Mouse (Mus musculus) layer of hippocampus, postnatal 14 days (tissue): Measurements from ENCODE around the gene Psmb10. TPM values are rescaled to one million over a fixed set of nuclear protein-coding genes. Genes with fewer than 3 reads are reported as not detected.
"Not testable (repeated sequence)": the region's sequence is repeated elsewhere in the genome, so short reads cannot be mapped to it uniquely, and the experiment has no call there.

Experiments used
- DNase-seq, 2 experiments: peaks; one replicate each; pipeline ENCODE4 v3.0.0; 2021 to 2022; ENCODE audit warnings: low spot score in 2 of 2, mixed read lengths in 1 of 2
- long read RNA-seq, 2 experiments: library from polyadenylated mRNA; stranded (forward); transcript quantifications; one replicate each; pipeline ENCODE4 v2.0.0; 2021
- total RNA-seq, 2 experiments: library from RNA; stranded (reverse); gene quantifications; 2 replicates each; pipeline ENCODE4 v1.2.3; 2021

The Psmb10 gene
- 10 to 100 TPM; 62.8 to 71.5 TPM for total RNA-seq
- long read RNA-seq, experiment 1, transcript Psmb10-201 (8 exons, 1,311 nt) = major isoform, 13 of 34 reads
- long read RNA-seq, experiment 1, partial matches to known transcripts = 14 of 34 reads
- long read RNA-seq, experiment 1, other reads (novel, unspliced or antisense) = 2 of 34 reads
- long read RNA-seq, experiment 2, transcript Psmb10-205 (4 exons, 554 nt) = minor isoform, 8 of 67 reads
- long read RNA-seq, experiment 2, transcript Psmb10-201 (8 exons, 1,311 nt) = major isoform, 32 of 67 reads
- long read RNA-seq, experiment 2, partial matches to known transcripts = 23 of 67 reads
- long read RNA-seq, experiment 2, other reads (novel, unspliced or antisense) = 1 of 67 reads

DNA sequence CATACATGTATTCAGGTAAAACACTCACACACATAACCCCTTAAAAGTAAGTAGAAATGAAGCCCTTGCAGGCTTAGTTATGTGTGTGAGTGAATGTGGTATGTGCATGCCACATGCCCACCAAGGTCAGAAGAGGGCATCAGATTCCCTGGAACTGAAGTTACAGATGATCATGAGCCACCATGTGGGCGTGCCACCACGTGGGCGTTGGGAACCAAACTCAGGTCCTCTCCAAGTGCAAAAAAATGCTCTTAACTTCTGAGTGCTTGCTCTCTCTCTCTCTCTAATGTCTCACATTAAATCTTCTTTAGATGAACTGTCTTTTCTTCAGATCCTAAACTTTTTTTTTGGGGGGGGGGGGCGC lies at the start of gene Psmb10:
Psmb10 (minus strand) TSS at position 139 of the 364 bp plus-strand sequence.
- no peak for DNase-seq

DNA sequence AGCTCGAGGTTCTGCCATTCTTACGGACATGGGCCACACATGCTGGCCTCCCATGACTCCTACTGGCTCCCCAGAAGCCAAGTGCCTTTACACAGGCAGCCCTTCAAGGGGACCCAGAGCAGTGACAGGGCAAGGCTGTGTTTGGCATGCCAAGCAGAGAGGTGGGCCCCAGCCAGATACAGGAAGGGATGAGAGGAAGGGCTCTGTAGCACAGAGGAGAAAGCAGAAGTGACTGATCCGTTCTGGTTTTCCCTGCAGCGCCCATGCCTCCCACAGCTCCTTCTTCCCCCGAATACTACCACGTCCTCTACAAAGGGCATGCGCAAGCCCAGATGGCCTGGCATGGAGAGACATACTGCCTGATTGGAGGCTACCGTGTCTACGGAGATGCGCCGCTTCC lies 45.2 kb upstream of the Psmb10 start:
- not testable (repeated sequence) for DNase-seq

DNA sequence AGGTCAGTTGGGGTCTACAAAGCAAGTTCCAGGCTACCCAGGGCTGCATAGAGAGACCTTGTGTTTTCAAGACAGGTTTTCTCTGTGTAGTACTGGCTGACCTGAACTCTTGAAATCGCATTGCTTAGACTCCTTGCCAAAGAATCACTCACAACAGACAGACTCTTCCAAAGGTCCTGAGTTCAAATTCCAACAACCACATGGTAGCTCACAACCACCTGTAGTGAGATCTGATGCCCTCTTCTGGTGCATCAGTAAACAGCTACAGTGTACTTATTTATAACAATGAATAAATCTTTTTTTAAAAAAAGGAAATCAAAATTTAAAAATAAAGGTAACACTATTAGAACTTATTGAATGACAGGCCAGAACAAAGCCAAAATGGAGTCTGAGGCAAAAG lies 42.9 kb upstream of the Psmb10 start:
- DNase-seq = no peak

DNA sequence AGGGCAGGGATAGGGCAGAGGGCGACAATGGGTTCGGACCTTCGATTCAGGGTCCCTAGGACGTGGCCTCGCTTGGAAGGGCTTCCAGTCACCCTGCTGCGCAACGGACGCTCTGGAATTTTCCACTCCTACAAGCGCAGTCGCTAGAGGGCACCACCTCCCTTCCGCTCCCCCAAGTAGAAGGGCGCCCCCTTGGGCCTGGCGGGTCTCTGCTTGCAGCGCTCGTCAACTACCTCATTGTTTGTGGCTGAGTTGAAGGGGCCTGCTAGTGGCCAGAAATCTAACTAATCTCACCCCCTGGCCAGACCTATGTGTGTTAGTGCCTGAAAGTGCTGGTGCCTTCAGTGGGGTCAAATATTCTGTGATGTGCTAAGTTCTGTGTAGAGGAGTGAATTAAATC lies 41.1 kb upstream of the Psmb10 start, which contains the start of gene Dpep3:
Dpep3 (minus strand) TSS at position 105 of the 400 bp plus-strand sequence.
- DNase-seq = no peak

DNA sequence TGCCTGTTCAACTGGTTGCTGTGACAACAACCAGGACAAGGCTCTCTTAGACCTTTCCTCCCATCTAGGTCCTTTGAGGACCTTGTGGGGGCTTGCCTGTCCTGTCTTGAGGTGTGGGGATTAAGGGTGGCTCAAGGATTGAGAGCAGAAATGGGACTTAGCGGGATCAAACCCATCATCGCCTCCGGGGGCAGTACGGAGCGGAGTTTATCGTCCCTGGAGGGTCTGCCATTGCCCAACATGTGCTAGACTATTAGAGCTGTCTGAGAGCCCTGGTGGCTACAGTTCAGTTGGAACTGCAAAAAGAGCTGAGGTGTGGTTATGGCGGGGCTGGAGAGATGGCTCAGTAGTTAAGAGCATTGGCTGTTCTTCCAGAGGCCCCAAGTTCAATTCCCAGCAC lies 37.1 kb upstream of the Psmb10 start:
- DNase-seq = no peak

DNA sequence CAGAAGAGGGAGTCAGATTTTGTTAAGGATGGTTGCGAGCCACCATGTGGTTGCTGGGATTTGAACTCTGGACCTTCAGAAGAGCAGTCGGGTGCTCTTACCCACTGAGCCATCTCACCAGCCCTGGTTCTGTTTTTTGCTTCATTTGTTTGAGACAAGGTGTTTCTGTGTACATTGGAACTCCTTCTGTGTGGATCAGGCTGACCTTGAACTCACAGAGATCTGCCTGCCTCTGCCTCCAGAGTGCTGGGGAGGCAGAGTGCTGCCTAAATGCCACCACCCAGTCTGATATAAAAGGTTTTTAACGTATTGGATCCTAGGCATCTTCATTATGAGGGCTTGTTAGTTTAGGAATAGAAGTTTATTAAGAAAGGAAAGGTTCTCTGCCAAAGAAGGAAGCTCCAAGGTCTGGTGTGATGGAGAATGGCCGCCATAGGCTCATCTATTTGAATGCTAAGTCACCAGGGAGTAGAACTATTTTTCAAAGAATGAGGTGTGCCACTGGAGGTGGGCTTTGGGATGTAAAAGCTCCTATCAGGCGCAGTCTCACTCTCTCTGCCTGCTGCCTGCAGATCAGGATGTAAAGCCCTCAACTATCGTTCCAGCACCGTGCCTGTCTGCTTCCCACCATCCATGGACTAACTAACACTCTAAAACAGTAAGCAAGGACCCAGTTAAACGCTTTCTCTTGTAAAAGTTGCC lies 32.9 kb upstream of the Psmb10 start:
- DNase-seq = no peak

DNA sequence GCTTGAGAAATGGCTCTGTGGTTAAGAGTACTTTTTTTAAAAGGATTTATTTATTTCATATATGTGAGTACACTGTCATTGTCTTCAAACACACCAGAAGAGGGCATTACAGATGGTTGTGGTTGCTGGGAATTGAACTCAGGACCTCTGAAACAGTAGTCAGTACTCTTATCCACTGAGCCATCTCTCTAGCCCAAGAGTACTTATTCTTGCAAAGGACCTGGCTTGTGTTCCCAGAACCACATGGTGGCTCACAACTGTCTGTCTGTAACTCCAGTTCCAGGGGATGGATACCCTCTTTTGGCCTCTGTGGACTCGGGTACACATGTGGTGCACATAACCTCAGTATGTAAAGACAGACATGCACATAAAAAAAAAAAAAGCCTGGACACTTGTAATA lies 31.1 kb upstream of the Psmb10 start:
- DNase-seq = no peak

DNA sequence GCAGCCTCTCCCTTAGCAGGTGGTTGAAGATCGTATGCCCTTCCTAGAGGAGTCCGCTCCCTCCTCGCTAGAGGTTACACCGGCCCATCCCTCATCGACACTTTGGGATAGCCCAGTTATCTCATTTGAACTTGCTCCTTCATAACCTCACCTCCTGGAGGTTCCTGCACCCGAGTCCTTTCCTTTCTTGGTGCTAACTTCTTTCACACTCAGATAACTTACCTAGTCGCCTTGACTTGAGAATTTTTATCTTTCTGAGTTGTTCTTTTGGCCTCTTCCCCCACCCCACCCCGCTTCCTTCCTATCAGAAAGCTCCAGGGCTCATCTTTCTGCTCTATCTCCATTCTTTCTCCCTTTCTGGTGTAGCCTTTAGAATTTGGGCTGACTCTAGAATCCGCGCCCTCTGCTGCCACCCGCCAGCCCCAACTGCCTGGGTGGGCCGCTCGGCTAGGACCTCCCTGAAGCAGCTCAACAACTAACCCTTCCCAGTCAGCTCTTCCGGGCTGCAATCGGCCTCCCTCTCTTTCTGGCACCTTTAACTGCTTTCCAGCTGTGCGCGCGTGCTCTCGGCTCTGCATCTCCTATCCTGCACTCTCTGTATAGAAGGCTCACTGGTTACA lies 28.6 kb upstream of the Psmb10 start:
- DNase-seq = no peak

DNA sequence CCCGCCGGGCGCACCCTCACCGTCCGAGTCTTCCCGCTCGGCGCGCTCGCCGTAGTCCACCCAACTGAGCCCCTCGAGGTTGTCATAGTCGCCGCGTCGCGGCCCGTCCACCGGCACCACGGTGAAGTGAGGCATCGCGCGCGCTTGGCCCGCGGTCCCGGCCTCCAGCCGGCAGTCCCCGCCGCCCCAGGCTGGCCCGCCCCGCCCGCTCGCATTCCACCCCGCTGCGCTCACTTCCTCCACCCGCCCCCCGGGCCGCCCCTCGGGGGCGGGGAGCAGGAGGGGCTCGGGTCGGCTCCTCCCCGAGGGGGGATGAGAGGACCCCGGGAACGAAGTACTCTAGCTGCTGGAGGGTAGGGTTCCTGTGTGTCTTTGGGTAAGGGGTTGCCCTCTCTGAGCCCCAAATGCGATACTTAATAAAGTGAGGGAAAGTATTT lies 27.7 kb upstream of the Psmb10 start, which contains the start of gene Slc12a4:
Slc12a4 (minus strand) TSS at position 193 of the 437 bp plus-strand sequence.
- peak; percentile 40 to 52 for DNase-seq

DNA sequence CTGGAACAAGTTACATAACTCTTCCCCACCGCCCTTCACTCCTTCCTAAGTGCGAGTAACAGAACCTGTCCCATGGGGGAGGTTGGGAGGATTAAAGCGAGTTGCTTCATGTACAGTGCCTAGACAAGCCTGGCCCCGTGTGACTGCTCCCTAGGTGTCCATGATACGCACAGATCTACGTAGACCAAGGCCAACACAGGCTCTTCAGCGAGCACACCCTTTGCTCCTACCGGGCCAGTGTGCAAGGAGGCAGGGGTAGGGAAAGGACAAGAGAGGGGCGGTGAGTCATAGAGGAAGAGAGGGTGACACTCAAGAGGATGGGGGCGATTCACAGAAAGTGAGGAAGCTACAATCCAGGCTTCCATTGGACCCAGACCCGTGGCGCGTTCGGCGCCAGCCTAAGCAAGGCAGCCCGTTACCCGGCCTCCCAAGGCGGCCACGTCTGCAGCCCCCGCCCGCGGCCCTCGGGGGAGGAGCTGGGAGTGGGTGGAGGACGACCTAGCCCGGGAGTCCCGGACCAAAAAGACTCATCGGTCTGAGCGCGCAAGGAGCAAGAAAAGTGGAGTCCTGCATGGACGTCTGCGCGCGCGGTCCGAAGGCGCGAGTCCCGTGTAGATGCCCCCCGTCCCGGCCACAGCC lies 27.1 kb upstream of the Psmb10 start:
- no peak for DNase-seq

DNA sequence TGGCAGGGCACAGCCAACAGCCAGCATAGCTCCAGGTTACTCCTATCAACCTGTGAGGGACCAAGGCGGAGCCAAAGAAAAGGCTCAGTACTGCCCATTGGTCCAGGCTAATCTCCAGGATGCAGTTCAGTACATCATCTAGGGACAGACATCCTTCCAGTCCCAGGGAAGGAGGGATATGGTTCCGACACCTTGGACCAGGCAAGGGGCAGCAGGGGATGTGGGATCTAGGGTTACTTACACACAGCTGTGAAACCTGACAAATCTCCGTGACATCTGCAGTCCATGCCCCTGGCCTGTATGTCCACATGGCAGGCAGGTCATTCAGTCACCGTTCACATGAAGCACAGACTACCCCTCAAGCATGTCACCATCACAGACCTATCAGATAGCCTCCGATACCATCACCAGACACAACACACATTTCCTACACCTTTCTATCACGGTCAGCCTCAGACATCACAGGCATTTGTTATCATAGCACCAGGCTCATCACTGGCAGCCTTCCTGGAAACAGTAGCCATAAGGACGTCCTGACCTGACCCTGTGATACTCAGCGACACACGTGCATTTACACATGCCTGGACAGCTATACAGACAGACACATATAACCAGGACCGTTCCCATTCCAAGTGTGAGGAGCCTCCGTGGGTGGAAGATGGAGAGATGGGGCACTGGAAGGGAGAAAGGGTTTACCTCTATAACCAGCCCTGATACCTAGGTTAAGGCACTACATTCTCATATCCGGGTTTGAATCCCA lies 26.4 kb upstream of the Psmb10 start:
- DNase-seq = no peak

DNA sequence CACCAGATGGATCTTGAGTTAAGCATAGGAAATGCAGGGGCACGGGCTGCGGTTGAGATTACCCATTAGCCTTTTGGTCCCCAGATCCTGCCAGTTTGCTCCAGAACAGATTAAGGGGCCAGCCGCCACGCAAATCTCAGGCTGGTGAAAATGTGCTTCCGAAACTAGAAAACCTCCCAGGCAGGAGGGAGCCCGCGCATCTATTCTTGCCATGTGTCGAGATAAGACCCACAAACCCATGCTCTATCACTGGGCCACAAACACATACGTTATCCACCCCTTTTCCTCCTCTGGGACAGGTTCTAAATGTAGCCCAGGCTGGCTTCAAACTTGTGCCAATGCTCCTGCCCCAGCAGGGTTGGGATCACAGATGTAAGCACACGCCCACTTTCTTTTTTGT lies 23.3 kb upstream of the Psmb10 start:
- no peak for DNase-seq

DNA sequence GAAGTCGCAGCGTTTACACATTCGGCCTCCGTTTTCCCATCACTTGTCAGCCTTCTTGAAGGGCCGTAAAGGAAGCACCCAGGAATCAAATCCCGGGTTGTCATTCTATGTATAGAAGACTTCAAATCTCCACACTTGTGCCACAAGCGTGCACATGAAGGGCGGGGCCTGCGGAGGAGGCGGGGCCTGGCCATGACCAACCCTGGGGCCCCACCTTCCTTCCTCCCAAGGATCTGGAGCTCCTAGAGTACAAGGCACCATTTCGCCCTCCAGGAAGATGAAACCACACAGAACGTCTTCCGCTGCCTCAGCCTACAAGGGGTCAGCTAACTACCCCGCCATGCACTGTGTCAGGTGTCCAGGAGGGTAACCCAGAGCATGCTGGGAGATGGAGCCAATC lies 22.9 kb upstream of the Psmb10 start:
- DNase-seq = no peak

DNA sequence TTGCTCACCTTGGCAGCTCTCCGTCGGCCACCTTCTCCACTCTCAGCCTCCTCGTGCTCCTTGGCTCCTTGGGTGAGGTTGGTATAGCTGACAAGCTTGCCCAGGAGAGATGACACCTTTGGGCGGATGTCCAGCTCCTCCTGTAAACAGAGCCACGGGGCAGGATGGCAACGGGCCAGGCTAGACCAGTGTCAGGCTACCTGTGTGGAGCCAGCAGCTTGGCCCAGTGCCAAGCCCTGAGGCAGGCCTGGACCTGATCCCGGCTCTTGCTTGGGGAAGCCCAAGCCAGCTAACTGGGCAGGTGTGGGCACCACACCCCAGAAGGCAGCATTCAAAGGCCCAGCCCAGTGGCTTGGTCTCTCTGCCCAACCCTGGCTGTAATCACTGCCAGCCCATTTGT lies 21.1 kb upstream of the Psmb10 start:
- no peak for DNase-seq

DNA sequence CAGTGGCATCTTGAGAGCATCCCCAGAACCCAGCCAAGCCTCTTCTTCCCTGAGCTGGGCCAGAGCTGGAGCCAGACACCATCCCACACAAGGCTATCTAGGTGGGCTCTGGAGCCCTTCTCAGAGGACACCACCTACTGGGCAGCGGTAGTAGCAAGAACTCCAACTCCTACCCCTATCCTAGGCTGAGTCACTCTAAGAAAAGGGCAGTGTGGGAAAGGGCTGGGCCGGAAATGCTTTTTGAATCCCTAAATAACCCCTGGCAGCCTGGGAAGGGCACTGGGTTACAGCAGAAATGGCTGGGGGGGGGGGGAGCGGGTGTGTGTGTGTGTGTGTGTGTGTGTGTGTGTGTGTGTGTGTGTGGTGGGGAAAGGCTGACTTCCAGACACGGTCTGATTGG lies 19.6 kb upstream of the Psmb10 start:
- DNase-seq = no peak

DNA sequence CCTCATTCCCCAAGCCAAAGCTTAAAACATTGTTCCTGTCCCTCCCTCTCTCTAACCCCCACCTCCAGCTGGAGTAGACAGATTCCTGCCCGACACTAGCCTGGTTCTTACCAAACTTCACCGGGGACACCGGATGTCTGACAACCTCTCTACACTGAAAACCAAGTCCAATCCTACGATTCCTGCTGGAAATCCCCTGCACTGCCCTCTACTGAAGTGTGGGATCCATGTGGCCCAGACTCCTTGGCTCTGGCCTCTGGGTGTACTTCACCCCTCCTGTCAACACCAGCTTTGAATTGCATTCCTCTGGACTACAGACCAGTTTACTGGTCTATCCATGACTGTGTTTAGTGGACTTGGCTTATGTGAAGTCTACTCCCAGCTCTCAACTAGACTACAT lies 18.3 kb upstream of the Psmb10 start:
- DNase-seq = no peak

DNA sequence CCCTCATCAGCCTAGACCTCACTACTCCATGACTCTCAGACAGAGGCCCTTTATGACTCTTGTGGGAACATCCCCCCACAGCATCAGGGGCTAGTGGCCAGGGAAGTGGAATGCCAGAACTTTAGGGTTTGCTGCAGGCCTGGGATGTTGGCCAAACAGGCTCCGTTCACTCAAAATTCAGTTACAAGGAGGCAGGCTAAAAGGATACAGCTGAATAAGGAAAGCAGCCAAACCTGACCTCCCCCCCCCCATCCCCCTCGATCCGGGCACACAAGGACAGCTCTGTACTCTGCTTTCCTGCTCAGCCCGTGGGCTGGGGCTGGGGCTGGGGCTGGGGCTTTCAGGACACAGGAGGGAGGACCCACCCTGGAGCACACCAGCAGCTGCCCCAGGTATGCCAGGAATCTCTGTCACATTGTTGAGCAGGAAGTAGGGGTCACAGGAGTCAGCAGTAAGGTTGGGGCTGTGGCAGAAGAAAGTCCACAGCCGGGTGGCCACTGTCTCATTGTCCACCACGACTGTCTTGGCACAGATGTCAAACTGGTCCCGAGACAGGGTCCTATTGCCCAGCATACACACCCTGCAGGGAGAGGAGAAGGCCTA lies 12.9 kb upstream of the Psmb10 start:
- peak; percentile 59 to 82 for DNase-seq

DNA sequence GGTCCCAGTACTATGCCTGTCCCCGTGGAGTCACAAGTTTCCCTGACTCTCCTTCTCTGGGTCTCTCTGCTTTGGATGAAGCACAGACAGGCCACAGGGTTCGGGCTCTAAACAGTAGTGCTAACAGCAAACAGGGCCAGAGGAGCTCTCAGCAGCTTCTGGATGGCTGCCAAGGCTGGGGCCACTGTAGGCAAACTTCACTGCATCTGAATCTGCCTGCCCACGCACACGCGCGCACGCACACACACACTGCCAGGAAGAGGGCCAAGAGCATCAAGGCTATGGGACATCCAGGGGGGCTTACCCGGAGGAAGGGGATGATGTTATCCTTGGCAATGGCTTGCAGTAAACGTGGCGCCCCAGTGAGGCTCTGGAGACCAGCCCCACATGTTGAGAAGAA lies 11.1 kb upstream of the Psmb10 start:
- DNase-seq = peak; percentile 51 to 62

DNA sequence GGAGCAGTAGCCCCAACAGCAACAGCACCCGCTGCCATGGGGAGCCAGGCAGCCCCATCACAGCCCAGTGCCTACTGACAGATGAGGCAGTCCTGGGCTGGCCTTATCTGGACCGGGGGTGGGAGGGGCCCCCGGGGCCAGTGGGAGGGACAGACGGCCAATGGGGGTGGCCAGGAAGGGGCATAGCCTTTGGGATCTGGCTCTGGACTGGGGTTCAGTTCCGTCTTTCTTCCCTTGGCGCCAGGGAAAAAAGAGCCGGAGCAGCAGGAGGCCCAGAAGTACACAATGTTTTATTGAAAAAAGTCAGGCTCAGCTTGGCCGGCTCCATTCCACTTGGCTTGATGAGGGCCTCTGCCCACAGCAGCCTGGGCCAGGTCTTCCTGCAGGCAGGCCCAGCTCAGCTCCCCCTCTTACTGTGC lies 5.1 kb upstream of the Psmb10 start, which contains the start of gene Lcat:
Lcat (minus strand) TSS at position 62 of the 419 bp plus-strand sequence.
- peak; percentile 50 to 76 for DNase-seq

DNA sequence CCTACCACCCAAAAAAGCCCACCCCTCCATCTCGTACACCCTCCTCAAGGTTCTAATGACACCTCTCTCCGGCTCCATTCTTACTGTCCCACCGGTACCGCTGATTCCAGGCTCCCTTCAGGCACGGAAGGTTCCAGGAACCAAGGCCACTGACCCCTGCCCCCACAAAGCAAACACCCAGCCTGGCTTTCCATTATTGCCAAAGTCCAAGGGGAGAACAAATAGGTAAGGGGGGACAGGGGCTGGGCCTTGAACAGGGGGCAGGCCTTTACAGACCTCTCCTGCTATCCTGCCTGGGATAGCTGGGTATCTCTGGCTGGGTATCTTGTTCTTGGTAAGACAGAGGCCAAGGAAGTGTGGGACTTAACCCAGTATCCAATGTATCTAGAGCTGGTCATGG lies 4.3 kb upstream of the Psmb10 start:
- no peak for DNase-seq
